Mouse (Mus musculus) monocyte, adult 2 months (primary cell): ENCODE results near the gene Snx25.
"Not testable (repeated sequence)": the region's sequence is repeated elsewhere in the genome, so short reads cannot be mapped to it uniquely, and the experiment has no call there.

Experiments
- DNase-seq, 2 experiments: peaks; one replicate each; pipeline ENCODE4 v3.0.0; 2022; ENCODE audit warnings: low spot score in 2 of 2, low read depth in 1 of 2

Gene Snx25

DNA sequence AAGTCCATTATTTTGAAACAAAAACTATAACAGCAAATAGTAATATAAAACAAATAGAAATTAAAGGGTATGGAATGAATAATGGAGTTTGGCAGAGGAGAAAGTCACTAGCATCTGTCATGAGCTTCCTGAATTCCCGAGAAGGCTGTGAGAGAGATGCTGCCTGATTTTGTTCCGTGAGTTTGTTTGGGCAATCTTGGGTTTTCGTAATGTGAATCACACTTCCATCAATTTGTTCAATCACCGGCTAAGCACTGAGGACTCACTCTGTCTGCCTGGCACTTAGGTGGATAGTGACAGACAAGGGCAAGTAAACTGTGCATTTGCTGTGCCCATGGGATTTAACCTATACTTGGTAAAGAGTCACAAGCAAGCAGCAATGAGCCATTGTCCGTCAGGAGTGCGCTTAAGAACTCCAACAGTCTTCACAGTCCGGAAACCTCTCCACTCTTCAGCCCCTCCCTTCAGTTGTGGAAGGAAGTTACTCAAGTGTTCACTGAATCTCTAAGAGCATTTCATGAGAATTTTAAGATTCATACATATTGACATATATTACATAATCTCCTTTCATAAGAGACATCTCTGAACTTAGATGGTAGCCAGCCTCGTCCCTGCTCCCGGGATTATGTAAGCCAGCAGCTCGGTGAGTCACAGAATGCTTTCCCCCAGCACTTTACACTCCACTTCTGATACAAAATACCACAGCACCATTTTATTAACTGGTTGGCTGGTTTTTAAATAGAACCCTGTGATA lies 13.9 kb downstream of the Snx25 start:
- DNase-seq = no peak

DNA sequence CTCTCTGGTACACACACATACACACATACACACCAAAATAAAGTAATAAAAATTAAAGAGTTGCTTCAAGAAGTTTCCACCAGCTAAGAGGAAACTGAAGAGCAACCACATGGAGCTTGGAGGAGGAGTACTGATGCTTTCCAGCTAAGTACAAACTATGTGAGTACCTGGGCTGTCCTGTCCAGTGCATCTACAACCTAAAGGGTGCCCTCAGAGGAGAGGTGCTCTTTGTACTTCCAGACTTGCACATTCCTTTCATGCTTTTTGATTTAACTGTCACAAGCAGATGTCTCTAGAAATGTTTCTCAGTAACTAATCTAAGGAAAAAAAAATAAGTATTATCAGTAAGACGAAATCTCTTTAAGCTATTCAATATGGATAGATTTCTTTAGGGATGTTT lies 14.6 kb downstream of the Snx25 start:
- DNase-seq = no peak

DNA sequence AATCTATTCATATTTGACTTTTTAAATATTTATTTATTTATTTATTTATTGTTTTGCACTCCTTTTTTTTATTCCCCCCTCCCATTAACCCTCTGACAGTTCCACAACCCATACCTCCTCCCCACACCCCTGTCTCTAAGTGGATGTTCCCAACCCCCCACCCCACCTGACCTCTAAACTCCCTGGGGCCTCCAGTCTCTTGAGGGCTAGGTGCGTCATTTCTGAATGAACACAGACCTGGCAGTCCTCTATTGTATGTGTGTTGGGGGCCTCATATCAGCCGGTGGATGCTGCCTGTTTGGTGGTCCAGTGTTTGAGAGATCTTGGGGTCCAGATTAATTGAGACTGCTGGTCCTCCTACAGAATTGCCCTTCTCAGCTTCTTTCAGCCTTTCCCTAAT lies 16.4 kb downstream of the Snx25 start:
- DNase-seq = not testable (repeated sequence)

DNA sequence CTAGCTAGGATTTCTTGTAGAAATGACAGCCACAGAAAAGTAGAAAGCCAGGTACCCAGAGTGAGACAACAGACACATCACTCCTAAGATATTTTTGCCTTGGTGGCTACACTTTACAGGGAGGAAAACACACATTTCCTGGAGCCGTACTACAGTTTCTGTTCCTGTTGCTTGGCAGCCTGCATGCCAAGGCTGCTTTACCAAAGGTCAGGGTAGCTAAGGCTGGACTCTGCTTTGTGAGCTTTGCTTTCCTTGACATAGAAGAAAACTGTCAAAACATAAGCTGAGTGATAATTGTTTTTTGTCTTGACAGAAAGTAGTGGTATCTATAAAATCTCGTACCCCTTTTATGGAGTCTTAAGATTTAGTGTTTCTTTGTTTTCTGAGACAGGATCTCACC lies 21.5 kb downstream of the Snx25 start:
- no peak for DNase-seq

DNA sequence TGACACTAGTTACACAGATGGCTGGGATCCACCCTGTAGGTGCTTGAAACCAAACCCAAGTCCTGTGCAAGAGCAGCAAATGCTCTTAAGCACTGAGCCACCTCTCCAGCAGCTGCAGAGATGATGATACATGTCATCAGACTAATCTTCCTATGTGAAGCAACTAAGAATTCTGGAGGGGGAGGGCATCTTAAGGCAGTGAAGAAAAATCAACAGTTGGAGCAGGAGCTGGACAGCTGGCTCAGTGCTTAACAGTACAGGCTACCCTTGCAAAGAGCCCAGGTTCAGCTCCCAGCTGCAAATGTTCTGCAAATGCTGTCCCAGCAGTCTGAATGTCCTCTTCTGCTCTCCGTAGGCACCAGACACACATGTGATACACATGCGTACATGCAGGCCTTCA lies 29.5 kb downstream of the Snx25 start:
- DNase-seq = no peak

DNA sequence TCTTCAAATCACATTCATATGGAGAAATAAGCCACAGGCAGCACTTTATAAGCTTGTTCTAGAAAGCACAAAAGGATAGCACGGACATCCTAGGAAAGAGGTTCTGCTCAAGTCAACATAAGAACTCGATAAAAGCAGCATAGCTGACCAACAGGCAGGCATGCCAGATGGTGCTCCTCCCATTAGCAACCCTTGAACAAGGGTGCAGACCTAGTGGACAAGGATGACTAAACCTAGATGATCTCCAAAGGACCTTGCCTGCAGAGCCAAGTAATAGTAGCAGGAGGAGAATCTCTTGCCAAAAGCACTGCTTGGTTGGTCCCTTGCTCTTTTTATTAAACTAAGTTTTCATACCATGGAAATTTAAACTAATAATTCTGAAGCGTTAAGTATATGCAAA lies 32.8 kb downstream of the Snx25 start:
- no peak for DNase-seq

DNA sequence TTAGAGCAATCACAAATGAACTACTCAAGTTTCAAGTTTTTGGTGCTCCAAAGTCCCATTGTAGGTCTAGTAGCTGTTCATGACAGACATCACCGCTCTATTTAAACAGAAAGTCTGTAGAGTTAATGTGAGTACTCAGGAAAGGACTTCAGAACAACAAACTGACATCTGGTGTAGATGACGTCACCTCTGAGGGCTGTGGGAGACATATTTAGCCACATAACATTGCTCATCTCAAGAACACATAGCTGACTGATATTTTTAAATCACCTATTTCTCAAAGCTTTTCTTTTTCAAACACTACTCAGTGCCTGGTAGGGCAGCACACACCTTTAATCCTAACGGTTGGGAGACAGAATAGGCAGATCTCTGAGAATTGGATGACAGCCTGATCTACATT lies 34.8 kb downstream of the Snx25 start:
- no peak for DNase-seq

DNA sequence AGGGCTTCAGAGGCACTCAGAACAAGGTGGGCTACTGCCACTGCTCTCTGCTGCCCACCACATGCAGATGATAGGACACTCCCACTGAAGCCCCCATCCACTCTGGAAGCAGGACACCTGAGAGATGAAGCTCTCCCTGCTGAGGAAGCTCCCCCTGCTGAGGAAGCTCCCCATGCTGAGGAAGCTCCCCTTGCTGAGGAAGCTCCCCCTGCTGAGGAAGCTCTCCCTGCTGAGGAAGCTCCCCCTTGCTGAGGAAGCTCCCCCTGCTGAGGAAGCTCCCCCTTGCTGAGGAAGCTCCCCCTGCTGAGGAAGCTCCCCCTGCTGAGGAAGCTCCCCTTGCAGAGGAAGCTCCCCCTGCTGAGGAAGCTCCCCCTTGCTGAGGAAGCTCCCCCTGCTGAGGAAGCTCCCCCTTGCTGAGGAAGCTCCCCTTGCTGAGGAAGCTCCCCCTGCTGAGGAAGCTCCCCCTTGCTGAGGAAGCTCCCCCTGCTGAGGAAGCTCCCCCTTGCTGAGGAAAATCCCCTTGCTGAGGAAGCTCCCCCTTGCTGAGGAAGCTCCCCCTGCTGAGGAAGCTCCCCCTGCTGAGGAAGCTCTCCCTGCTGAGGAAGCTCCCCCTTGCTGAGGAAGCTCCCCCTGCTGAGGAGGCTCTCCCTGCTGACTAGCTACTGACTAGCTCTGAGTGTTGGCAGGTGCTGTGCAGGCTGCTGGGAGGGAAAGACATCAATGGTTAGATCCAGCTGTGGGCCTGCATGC lies 38.4 kb downstream of the Snx25 start:
- not testable (repeated sequence) for DNase-seq

DNA sequence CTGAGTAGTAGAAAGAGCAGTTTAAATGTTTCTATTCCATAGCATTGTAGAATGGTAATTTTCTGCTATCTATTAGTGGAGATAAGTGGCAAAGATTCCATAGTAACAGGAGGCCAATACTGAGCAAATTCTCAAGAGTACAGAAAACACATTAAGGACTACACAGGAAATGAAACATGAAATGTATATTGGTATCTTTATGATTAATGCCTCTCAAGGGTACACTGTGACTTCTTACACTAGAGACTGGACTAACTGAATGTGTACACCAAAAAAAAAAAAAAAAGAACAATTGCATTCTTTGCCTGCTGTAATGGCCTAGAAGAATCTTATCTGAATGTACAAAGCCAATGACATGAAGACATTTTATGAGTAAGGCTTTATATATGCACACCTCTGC lies 44.3 kb downstream of the Snx25 start:
- no peak for DNase-seq

DNA sequence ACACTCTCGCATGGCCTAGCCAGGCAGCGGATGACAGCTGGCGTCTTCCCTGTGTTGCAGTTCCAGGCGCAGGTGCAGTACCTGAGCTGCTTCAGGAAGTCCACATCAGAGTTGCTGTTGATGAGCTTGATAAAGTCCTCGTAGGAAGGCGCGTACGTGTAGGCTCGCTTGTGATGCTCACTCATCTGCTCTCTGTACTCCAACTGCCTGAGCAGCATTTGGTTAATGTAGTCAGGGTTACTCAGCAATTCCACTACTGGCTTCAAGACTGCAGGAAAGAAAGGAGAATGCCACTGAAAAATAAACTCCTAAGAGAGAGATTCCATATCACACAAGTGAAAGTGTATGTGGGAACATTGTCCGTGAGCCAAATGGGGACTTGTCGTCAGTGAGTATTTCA lies 48.5 kb downstream of the Snx25 start:
- DNase-seq = no peak

DNA sequence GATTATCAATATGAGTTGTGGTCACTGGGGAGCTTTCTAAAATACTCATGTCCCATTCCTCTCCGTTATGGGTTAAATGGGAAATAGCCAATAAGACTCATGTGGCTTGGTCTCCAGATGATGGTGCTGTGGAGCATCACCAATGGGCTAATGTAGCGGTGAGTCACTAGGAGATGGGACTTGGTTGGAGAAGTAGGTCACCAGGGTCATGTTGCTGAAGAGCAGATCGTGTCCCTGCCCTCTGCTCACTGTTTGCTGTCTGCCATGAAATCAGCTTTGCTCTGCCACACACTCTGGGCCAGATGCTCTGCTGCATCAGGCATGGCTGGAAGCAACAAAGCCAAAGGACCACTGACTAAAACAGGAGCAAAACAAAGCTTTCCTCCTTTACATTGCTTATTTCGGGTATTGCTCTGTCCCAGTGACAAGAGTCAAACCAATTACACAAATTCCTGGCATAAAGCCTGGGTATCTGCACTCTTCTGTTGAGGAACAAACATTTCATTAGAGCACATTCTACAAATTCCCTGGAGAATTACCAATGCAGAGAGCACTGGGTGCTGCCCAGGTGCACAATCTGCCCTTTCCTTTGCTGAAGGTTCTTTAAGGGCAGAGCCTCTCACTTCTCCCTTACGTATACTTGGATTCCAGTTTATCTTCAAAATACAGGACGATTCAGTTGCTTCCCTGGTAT lies 59.1 kb downstream of the Snx25 start:
- no peak for DNase-seq

DNA sequence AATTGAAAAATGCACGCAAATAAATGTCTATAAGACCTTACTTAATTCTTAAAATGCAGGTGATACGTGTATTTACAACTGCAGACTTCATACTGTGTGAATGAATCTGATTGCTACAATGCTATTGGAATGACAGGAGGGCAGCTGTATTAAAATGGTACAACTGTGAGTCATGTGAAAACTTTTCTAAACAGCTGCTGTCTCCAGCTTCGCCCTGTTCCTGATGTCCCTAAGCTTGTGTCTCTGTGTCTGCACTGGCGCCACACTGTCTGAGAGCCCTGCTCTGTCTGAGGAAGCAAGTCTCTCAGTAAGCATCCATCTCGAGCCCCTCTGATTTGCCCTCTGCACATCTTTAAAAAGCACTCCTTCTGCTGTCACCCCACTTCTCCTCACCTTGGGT lies 68.8 kb downstream of the Snx25 start:
- no peak for DNase-seq

DNA sequence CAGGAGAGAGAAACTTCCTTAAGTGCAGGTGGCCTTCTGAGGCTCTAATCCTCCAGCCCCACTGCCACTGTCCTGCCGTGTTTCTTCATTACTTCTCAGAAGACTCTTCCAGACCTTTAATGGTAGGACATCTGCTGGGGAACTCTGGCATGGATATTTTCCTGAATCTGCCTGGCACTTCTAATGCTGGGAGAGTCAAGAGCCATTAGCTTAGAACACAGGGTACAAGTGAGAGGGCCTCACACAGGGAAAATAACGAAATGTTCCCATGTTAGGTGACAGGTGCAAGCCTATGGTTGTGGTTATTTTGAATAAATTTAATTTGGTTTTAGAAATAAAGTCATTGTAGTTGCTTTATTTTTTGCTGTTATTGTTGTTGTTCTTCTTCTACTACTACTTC lies 70.9 kb downstream of the Snx25 start:
- DNase-seq = no peak

DNA sequence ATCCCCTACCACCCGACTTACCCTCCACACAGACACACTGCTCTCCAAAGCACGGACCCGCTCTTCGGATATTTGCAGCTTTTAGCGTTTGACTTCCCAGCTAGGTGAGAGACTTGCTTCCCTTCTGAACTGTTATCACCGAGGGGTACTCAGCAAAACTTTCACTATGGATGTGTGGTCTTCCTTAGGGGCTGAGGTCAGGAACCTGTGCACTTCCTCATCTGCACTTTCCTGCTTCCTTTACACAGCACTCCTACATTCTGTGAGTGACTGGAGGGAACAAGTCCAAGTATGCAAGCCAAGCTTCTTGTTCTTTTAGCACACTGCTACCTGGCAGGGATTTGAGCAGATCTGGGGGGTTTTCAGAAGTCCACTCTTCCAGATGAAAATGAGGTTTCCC lies 73.1 kb downstream of the Snx25 start:
- no peak for DNase-seq

DNA sequence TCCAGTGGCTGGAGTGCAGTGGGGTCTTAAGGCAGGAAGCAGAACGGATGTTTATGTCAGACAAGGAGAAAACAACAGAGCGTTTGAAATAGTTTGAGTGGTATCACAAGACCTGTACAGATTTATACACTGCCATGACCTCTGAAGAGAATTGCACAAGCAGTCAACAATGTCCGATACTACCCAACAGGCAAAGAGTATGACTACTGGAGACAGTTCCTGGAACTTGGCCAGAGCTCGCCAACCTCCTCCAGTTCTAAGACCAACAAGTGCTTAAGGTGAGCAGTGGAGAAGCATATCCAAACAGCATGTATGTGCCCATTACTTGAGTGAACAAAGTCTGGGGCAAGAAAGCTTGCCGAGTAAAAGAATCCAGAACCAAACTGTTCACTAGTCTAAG lies 76.7 kb downstream of the Snx25 start:
- DNase-seq = no peak

DNA sequence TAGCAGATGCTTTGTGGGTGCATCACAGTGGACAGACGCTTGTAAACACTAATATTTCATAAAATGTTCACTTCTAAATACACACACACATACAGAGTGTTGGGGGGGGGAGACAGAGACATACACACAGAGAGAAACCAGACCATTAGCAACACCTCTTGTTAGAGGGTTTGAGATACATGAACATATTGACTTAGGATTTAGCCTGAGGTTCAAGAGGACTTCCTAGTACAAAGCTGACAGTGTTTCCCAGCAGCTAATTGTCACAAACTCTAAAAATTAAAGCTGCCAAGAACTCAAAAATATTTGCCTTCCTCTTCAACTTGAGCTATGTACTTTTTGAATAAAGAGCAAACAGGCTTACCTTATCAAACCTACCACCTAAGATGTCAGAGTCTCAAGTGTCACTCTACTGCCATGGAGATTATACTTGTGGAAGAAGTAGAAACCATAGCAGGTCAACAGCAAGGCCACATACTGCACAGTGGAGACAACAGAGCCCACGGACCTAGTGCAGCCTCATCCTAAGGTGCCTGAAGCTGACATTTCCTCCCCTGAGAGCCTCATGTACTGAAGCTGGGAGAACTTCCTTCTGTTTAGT lies 78.3 kb downstream of the Snx25 start:
- no peak for DNase-seq

DNA sequence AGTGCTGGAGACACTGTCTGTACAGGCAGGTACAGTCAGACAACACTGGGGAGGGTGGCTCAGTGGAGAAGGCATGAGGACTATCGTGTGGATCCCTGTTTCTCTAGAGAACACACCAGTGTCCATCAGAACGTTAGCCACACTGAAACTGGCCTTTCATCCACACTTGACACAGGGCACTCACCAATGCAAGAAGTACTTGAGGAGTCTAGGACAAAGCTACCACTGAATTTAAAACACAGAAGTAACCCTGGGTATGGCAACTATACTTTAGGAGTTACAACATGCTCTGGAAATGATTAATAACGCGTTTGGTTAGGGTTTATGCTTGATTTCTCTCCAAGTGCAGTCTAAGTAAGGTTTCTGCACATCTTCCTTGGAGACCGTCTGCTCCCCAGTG lies 79.2 kb downstream of the Snx25 start:
- DNase-seq = no peak

DNA sequence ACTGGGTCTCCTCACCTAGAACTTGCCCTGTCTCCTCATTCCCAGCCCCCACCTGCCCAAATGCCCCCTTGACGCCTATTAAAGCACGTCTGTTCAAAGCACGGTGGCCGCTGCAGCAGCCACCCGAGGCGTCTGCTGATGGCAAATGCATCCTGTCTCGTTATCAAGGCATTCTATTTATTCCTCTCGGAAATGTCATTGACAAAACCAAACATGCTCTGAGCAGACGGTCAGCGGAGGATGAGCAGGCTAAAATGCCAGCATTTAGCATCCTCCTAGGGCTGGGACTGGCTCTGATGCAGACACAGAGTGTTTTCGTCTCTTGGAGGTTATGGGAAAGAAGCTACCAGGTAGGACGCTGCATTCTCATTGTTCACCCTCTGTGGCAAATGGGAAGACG lies 111.7 kb downstream of the Snx25 start:
- DNase-seq = no peak

DNA sequence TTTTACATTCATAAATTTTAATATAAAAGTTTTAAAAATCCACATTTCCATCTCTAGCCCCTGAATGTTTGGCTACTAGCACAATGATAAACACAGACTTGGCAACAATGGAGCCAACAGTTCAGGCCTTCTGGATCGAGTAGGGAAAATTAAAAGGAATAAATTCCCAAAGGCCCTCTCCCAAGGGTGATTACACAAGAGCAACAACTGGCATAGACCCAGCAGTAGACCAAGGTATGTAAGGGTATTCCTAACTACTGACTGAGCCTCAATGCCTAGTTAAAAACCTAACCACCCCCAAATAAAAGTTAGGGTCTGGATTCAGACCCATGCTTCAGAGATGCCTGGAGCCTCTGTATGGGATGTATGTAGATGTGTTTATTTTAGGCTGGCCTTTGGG lies 112.3 kb downstream of the Snx25 start:
- DNase-seq = no peak

DNA sequence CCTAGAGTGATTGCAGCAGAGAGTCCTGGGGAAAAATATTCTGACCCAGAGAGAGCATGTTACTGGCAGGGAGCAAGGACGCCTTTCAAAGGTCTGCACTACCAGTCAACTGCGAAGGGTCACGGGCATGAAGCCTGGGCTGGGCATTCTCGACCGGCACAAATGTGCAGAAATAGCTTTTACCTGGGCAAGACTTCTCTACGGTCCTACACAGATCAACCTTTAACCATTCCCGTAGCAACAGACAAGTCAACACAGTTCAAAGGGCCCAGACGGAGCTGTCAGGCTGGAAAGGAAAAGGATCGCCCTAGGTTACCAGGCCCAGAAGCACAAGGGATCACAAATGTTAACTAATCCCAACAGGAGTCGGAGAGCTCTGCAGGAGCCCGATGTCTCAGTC lies 115.7 kb downstream of the Snx25 start:
- DNase-seq = no peak

DNA sequence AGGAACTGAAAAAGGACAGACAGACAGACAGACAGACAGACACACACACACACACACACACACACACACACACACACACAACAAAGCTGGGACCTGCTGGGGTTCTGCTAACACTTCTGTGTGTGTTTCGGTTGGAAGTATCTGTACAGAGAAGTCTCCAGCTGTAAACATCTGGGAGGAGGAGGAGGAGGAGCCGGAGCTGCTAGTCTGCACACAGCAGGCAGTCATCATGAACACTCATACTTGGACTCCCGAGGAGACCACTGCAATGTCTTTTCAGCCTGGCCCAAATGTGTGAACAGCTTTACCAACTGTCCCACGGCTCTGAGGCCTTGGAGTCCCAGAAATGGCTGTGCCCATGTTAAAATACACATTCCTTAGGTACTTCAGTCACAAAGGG lies 127.6 kb downstream of the Snx25 start:
- no peak for DNase-seq

DNA sequence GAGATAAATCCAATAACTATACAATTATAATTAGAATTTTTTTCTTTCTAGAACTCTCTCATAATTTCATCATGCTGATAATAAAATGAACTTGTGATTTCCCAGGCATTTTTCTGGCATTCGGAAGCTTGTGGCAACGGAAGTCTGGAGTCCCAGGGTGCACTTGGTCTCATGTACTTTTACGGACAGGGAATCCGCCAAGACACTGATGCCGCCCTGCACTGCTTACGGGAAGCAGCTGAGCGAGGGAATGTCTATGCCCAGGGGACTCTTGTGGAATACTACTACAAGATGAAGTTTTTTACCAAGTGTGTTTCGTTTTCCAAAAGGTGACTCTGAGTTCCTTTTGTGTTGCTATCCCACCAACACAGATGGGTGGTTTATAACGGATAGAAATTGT lies 129.2 kb downstream of the Snx25 start:
- DNase-seq = no peak
